Mouse (Mus musculus): ENCODE data around the gene Armc8.

Gene Armc8

GRCm38 (mm10) chr9:99436182-99437030 is 132.3 kb downstream of the Armc8 start:
- Histone ChIP-seq H3K4me3 (replicated peaks; ENCODE audit: low read length) (peak overlapping the region; percentile 79), H3K9me3 (ENCODE audit: low read length) (no peaks in the 10 kb centered on the region), H3K27me3 (ENCODE audit: insufficient read depth, low read length) (peaks cover 54% of the 10 kb centered on the region), H3K4me1 (replicated peaks; ENCODE audit: low read depth, low read length) (peaks cover 70% of the 10 kb centered on the region), H3K36me3 (ENCODE audit: insufficient read depth, low read length) (no peaks in the 10 kb centered on the region)
- TF ChIP-seq CTCF (conservative IDR thresholded peaks at IDR 0.05; ENCODE audit: low read length) (no peak), NANOG (IDR thresholded peaks at IDR 0.05; ENCODE audit: borderline replicate concordance, low read length) (no peak), POU5F1 (IDR thresholded peaks at IDR 0.05; ENCODE audit: borderline replicate concordance, low read length) (no peak)

GRCm38 (mm10) chr9:99435619-99436181 is 133.0 kb downstream of the Armc8 start:
- no peak for TF ChIP-seq CTCF (conservative IDR thresholded peaks at IDR 0.05; ENCODE audit: low read length)
- no peak for TF ChIP-seq NANOG (IDR thresholded peaks at IDR 0.05; ENCODE audit: borderline replicate concordance, low read length)
- no peak for TF ChIP-seq POU5F1 (IDR thresholded peaks at IDR 0.05; ENCODE audit: borderline replicate concordance, low read length)
- Histone ChIP-seq H3K4me3 (replicated peaks; ENCODE audit: low read length) (peak overlapping the region; percentile 79), H3K27me3 (ENCODE audit: insufficient read depth, low read length) (peaks cover 54% of the 10 kb centered on the region), H3K4me1 (replicated peaks; ENCODE audit: low read depth, low read length) (peaks cover 78% of the 10 kb centered on the region), H3K9me3 (ENCODE audit: low read length) (no peaks in the 10 kb centered on the region), H3K36me3 (ENCODE audit: insufficient read depth, low read length) (no peaks in the 10 kb centered on the region)

DNA sequence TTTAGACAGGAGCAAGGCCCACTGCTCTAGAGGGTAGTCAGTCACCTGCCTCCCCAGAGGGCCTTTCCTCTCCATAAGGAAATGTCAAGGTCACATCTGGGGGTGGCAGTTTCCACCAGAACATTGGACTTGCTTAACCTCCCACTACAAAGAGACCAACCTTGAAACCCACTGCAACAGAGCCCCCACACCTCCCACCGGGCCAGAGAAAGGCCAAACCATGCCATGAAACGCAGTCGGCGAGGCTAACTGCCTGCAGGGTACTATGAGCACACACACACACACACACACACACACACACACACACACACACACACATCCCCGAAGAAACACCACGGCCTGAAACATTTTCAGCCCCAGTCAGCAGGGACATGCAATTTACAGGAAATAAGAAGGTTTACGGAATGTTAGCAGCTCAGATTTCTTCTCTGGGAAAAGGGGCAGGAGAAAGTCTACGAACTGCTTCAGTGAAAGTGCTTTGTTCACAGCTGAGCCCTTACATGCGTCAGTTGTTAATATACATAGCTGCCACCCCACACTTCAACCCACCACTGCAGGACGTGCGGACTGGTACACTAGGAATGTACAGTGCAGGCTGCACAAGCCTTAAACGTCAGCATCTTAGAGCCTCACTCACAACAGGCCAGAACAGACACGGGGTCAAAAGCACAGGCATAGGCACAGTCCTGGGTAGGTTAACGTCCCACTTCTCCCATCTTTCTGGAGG is 133.6 kb downstream of the Armc8 start:
- H3K9me3 ChIP-seq (ENCODE audit: low read length): no peaks in the 10 kb centered on the region
- H3K27me3 ChIP-seq (ENCODE audit: insufficient read depth, low read length): peaks cover 50% of the 10 kb centered on the region
- H3K4me1 ChIP-seq (replicated peaks; ENCODE audit: low read depth, low read length): peaks cover 84% of the 10 kb centered on the region
- TF ChIP-seq POU5F1 (IDR thresholded peaks at IDR 0.05; ENCODE audit: borderline replicate concordance, low read length): no peak
- H3K4me3 ChIP-seq (replicated peaks; ENCODE audit: low read length): peak overlapping the region; percentile 79
- H3K36me3 ChIP-seq (ENCODE audit: insufficient read depth, low read length): no peaks in the 10 kb centered on the region

- Histone ChIP-seq H3K9me3 (ENCODE audit: low read length) (no peaks in the 10 kb centered on the region), H3K4me1 (replicated peaks; ENCODE audit: low read depth, low read length) (peaks cover 89% of the 10 kb centered on the region)
- TF ChIP-seq POU5F1 (IDR thresholded peaks at IDR 0.05; ENCODE audit: borderline replicate concordance, low read length): no peak
These were observed 136.2 kb downstream of the Armc8 start for GRCm38 (mm10) chr9:99432478-99432877.

GRCm38 (mm10) chr9:99431963-99432362 is 136.7 kb downstream of the Armc8 start:
- TF ChIP-seq NANOG (IDR thresholded peaks at IDR 0.05; ENCODE audit: borderline replicate concordance, low read length): no peak
- TF ChIP-seq POU5F1 (IDR thresholded peaks at IDR 0.05; ENCODE audit: borderline replicate concordance, low read length): no peak
- no peak for TF ChIP-seq CTCF (conservative IDR thresholded peaks at IDR 0.05; ENCODE audit: low read length)
- H3K4me3 ChIP-seq (replicated peaks; ENCODE audit: low read length): no peak overlapping the region
- no peaks in the 10 kb centered on the region for H3K9me3 ChIP-seq (ENCODE audit: low read length)
- peaks cover 25% of the 10 kb centered on the region for H3K27me3 ChIP-seq (ENCODE audit: insufficient read depth, low read length)
- H3K36me3 ChIP-seq (ENCODE audit: insufficient read depth, low read length): no peaks in the 10 kb centered on the region
- H3K4me1 ChIP-seq (replicated peaks; ENCODE audit: low read depth, low read length): peaks cover 89% of the 10 kb centered on the region

More at GRCm38 (mm10) chr9:99432478-99432877, 136.2 kb downstream of the Armc8 start:
- Histone ChIP-seq H3K36me3 (ENCODE audit: insufficient read depth, low read length) (no peaks in the 10 kb centered on the region), H3K27me3 (ENCODE audit: insufficient read depth, low read length) (peaks cover 30% of the 10 kb centered on the region), H3K4me3 (replicated peaks; ENCODE audit: low read length) (no peak overlapping the region)

- Histone ChIP-seq H3K27me3 (ENCODE audit: insufficient read depth, low read length) (peaks cover 21% of the 10 kb centered on the region), H3K4me3 (replicated peaks; ENCODE audit: low read length) (no peak overlapping the region), H3K36me3 (ENCODE audit: insufficient read depth, low read length) (no peaks in the 10 kb centered on the region), H3K4me1 (replicated peaks; ENCODE audit: low read depth, low read length) (peaks cover 94% of the 10 kb centered on the region), H3K9me3 (ENCODE audit: low read length) (no peaks in the 10 kb centered on the region)
- TF ChIP-seq NANOG (IDR thresholded peaks at IDR 0.05; ENCODE audit: borderline replicate concordance, low read length): no peak
- TF ChIP-seq POU5F1 (IDR thresholded peaks at IDR 0.05; ENCODE audit: borderline replicate concordance, low read length): no peak
- TF ChIP-seq CTCF (conservative IDR thresholded peaks at IDR 0.05; ENCODE audit: low read length): no peak
These were observed 137.4 kb downstream of the Armc8 start for GRCm38 (mm10) chr9:99431346-99431745.

DNA sequence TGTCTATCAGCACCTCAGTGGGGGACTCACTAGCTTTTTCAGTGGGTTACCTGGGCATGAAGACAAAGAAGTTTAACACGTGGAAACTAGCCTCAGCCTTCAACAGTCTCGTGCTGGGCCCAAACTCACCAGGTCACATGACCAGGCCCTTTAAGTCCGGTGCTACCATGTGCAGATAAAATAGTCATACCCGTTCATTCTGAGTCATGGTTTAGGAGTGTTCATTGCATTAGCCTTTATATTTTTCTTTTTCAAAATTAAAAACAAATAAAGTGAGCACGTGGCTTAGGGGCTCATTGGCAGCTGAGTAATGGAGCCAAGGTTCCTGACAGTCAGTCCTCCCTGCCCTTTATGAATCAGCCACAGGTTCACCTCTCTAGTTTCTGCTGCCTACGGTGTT is 137.9 kb downstream of the Armc8 start:
- Histone ChIP-seq H3K4me3 (replicated peaks; ENCODE audit: low read length) (no peak overlapping the region), H3K9me3 (ENCODE audit: low read length) (no peaks in the 10 kb centered on the region), H3K36me3 (ENCODE audit: insufficient read depth, low read length) (no peaks in the 10 kb centered on the region), H3K4me1 (replicated peaks; ENCODE audit: low read depth, low read length) (peaks cover 97% of the 10 kb centered on the region), H3K27me3 (ENCODE audit: insufficient read depth, low read length) (peaks cover 16% of the 10 kb centered on the region)
- TF ChIP-seq POU5F1 (IDR thresholded peaks at IDR 0.05; ENCODE audit: borderline replicate concordance, low read length) (no peak), NANOG (IDR thresholded peaks at IDR 0.05; ENCODE audit: borderline replicate concordance, low read length) (no peak)

DNA sequence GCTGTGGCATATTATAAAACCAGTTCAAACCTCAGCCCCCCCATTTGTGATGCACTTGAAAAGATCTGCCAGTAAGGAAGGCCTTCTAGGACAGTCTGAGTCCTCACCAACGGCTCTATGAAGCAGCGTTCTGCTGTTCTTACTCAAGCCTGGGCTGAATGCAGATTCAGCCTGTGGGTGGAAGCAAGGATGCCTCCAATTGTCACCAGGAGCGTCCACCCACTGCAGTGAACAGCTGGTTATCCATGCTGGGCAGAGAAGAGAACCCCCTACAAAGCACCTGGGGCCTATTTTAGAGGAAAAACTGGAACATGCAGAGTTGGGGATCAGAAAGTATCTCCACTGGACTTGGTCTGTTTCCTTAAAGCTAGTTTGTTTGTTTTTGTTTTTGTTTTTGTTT is 138.9 kb downstream of the Armc8 start:
- no peaks in the 10 kb centered on the region for H3K36me3 ChIP-seq (ENCODE audit: insufficient read depth, low read length)
- peaks cover 97% of the 10 kb centered on the region for H3K4me1 ChIP-seq (replicated peaks; ENCODE audit: low read depth, low read length)
- no peak for TF ChIP-seq POU5F1 (IDR thresholded peaks at IDR 0.05; ENCODE audit: borderline replicate concordance, low read length)
- no peak for TF ChIP-seq CTCF (conservative IDR thresholded peaks at IDR 0.05; ENCODE audit: low read length)
- no peak for TF ChIP-seq NANOG (IDR thresholded peaks at IDR 0.05; ENCODE audit: borderline replicate concordance, low read length)

More for the DNA sequence above, 138.9 kb downstream of the Armc8 start:
- Histone ChIP-seq H3K9me3 (ENCODE audit: low read length) (no peaks in the 10 kb centered on the region), H3K27me3 (ENCODE audit: insufficient read depth, low read length) (peaks cover 6% of the 10 kb centered on the region; the same call in 1 of the 2 replicates), H3K4me3 (replicated peaks; ENCODE audit: low read length) (no peak overlapping the region)

Data from E14TG2a.4 (cell line).